Comparison of ENCODE assay signal across 19 mouse cellular contexts in the genomic region with DNA sequence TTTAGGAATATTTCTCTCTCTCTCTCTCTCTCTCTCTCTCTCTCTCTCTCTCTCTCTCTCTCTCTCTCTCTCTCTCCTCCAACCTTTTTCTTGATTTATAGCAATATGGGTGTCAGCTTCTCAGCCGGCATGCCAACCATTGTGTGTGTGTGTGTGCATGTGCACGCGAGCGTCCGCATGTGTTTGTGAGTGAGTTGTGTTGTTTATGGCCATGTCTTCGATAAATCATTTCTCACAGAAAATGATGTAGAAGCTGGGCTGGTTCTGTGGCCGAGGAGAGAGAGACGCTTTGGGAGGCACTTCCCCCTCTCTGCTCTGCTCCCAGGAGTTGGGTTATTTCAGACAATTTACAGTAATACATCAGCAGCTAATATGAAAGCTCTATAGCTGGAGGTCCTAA. TPM values are rescaled to one million over a fixed set of nuclear protein-coding genes. Genes with fewer than 3 reads are reported as not detected.
DNase-seq lines count a peak whose midpoint lies in the region; ATAC-seq and TF ChIP-seq lines count a peak whose summit lies in the region.
"Had no signal": no experiment of that assay in that cellular context is flagged by ENCODE, and none has a peak within 500 bp of the region (broad histone marks: within the 10 kb centered on the region; RNA-seq: fewer than 3 reads in every experiment).

No protein-coding gene starts in this region.

- H3K4me2 ChIP-seq in heart, embryonic 11.5 days, result no peak overlapping the region; the same call in 1 of the 2 replicates
- H3K4me2 ChIP-seq in lung, embryonic 15.5 days, result peak overlapping the region; percentile 70
- peak overlapping the region; percentile 81 for H3K4me2 ChIP-seq in intestine, embryonic 15.5 days (replicated peaks)
- peak overlapping the region; percentile 62 for H3K4me2 ChIP-seq in stomach, embryonic 15.5 days
- H3K4me2 ChIP-seq: liver, embryonic 15.5 days; midbrain, embryonic 15.5 days had no signal

- no peaks in the 10 kb centered on the region for H3K36me3 ChIP-seq in heart, embryonic 11.5 days (ENCODE audit: control insufficient read depth, insufficient read depth, low read length)
- H3K36me3 ChIP-seq in lung, embryonic 15.5 days, result no peaks in the 10 kb centered on the region
- H3K36me3 ChIP-seq in intestine, embryonic 15.5 days, result no peaks in the 10 kb centered on the region
- H3K36me3 ChIP-seq in stomach, embryonic 15.5 days, result no peaks in the 10 kb centered on the region
- H3K36me3 ChIP-seq: heart, embryonic 10.5 days; liver, embryonic 15.5 days; midbrain, embryonic 15.5 days had no signal

- peak overlapping the region; percentile 41; the same call in 1 of the 2 replicates for H3K27ac ChIP-seq in heart, embryonic 11.5 days (ENCODE audit: low read depth, low read length)
- peak overlapping the region; percentile 99 for H3K27ac ChIP-seq in lung, embryonic 15.5 days
- H3K27ac ChIP-seq in intestine, embryonic 15.5 days, result 0 out of 2 replicates have a peak overlapping the region, but pooled peaks have one; percentile 89
- H3K27ac ChIP-seq in stomach, embryonic 15.5 days, result peak overlapping the region; percentile 78
- H3K27ac ChIP-seq: liver, embryonic 15.5 days; midbrain, embryonic 15.5 days had no signal

- no peak overlapping the region for H3K4me3 ChIP-seq in heart, embryonic 11.5 days (ENCODE audit: low read depth, low read length)
- H3K4me3 ChIP-seq in lung, embryonic 15.5 days, result peak overlapping the region; percentile 58
- H3K4me3 ChIP-seq in lung, adult 2 months (replicated peaks; ENCODE audit: extremely low read depth, low read depth, low read length), result no peak overlapping the region
- H3K4me3 ChIP-seq in intestine, embryonic 15.5 days (replicated peaks), result no peak overlapping the region
- peak overlapping the region; percentile 13; the same call in 1 of the 2 replicates for H3K4me3 ChIP-seq in stomach, embryonic 15.5 days (replicated peaks)
- H3K4me3 ChIP-seq: erythroblast, embryonic 14.5 days; heart, embryonic 10.5 days; liver, embryonic 15.5 days; midbrain, embryonic 15.5 days had no signal

- no peaks in the 10 kb centered on the region for H3K9me3 ChIP-seq in heart, embryonic 11.5 days (replicated peaks; ENCODE audit: control insufficient read depth, low read length)
- no peaks in the 10 kb centered on the region for H3K9me3 ChIP-seq in lung, embryonic 15.5 days
- H3K9me3 ChIP-seq in intestine, embryonic 15.5 days, result no peaks in the 10 kb centered on the region
- H3K9me3 ChIP-seq in stomach, embryonic 15.5 days, result no peaks in the 10 kb centered on the region
- H3K9me3 ChIP-seq: heart, embryonic 10.5 days; liver, embryonic 15.5 days; midbrain, embryonic 15.5 days had no signal

- peaks cover 3% of the 10 kb centered on the region; the same call in 1 of the 2 replicates for H3K4me1 ChIP-seq in heart, embryonic 11.5 days (ENCODE audit: control insufficient read depth, insufficient read depth, low read length)
- peaks cover 31% of the 10 kb centered on the region for H3K4me1 ChIP-seq in lung, embryonic 15.5 days
- no peaks in the 10 kb centered on the region; the same call in 1 of the 2 replicates for H3K4me1 ChIP-seq in lung, adult 2 months (ENCODE audit: control insufficient read depth, insufficient read depth, low read length)
- peaks cover 46% of the 10 kb centered on the region for H3K4me1 ChIP-seq in intestine, embryonic 15.5 days (replicated peaks)
- peaks cover 32% of the 10 kb centered on the region for H3K4me1 ChIP-seq in stomach, embryonic 15.5 days
- H3K4me1 ChIP-seq: liver, embryonic 15.5 days; midbrain, embryonic 15.5 days had no signal

- peaks cover 95% of the 10 kb centered on the region for H3K27me3 ChIP-seq in heart, embryonic 11.5 days (ENCODE audit: control insufficient read depth, insufficient read depth, low read length)
- peaks cover 80% of the 10 kb centered on the region for H3K27me3 ChIP-seq in lung, embryonic 15.5 days
- H3K27me3 ChIP-seq in intestine, embryonic 15.5 days (replicated peaks), result peaks cover 8% of the 10 kb centered on the region; the same call in 1 of the 2 replicates
- H3K27me3 ChIP-seq in stomach, embryonic 15.5 days (replicated peaks), result peaks cover 11% of the 10 kb centered on the region
- H3K27me3 ChIP-seq: CH12.LX had no signal

- H3K9ac ChIP-seq in heart, embryonic 11.5 days (ENCODE audit: low read depth, low read length), result no peak overlapping the region
- H3K9ac ChIP-seq in lung, embryonic 15.5 days, result peak overlapping the region; percentile 41; the same call in 1 of the 2 replicates
- no peak overlapping the region for H3K9ac ChIP-seq in intestine, embryonic 15.5 days
- H3K9ac ChIP-seq in stomach, embryonic 15.5 days, result no peak overlapping the region
- H3K9ac ChIP-seq: forebrain, postnatal 0 days; liver, embryonic 15.5 days; midbrain, embryonic 15.5 days had no signal

- WGBS in heart, embryonic 11.5 days (ENCODE audit: insufficient replicate concordance), result 6% methylated on average over 8 of the region's 8 CpGs
- 21% methylated on average over 8 of the region's 8 CpGs for WGBS in lung, embryonic 15.5 days
- 50% methylated on average over 8 of the region's 8 CpGs for WGBS in lung, adult 2 months
- WGBS in intestine, embryonic 15.5 days, result 29% methylated on average over 8 of the region's 8 CpGs
- 22% methylated on average over 8 of the region's 8 CpGs for WGBS in stomach, embryonic 15.5 days

- ATAC-seq in heart, embryonic 11.5 days (replicated peaks; ENCODE audit: insufficient number of reproducible peaks, low FRiP score, low TSS enrichment), result no peak
- ATAC-seq in lung, embryonic 15.5 days (ENCODE audit: borderline replicate concordance, extremely low read depth, low FRiP score, low TSS enrichment), result no peak
- ATAC-seq in intestine, embryonic 15.5 days, result no peak
- ATAC-seq in stomach, embryonic 15.5 days (ENCODE audit: insufficient read depth, low FRiP score, low read depth), result no peak
- no peak for ATAC-seq in activated CD4-positive, CD25-positive, alpha-beta regulatory T cell, adult 4 months
- ATAC-seq: forebrain, postnatal 0 days; midbrain, embryonic 15.5 days had no signal

- no peak for TF ChIP-seq CTCF in lung, adult 2 months (IDR thresholded peaks at IDR 0.05; ENCODE audit: insufficient read depth, low read length)

- TF ChIP-seq POLR2A in lung, adult 2 months (IDR thresholded peaks at IDR 0.05; ENCODE audit: borderline replicate concordance, extremely low read depth, low read depth, low read length), result no peak

- DNase-seq in heart, adult 11 months, result no peak
- DNase-seq in lung, adult 2 months, result no peak
- no peak for DNase-seq in cerebellum, adult 9-11 months
- DNase-seq: adrenal gland, postnatal 14 days; cerebellum, postnatal 25 days; forebrain, postnatal 0 days; gastrocnemius, postnatal 14 days; heart, postnatal 4 days; thymus, postnatal 14 days had no signal

RNA-seq across cellular contexts. Expression of gene Hoxb3, which starts 5.5 kb away (rescaled TPM):
- 0.74 and 1.0 TPM in 2 replicates for polyA plus RNA-seq in heart, embryonic 11.5 days (2014; fragmentation: Nextera tagmentation; extraction: Ambion mirVana)
- 3.0 and 3.8 TPM in 2 replicates for polyA plus RNA-seq in lung, embryonic 15.5 days (2015; fragmentation: Nextera tagmentation; extraction: Ambion mirVana)
- polyA plus RNA-seq in lung, adult 2 months (2012; rRNA removed), result 11.0 and 13.2 TPM in 2 replicates
- polyA plus RNA-seq in intestine, embryonic 15.5 days (2015; fragmentation: Nextera tagmentation; extraction: Ambion mirVana), result 1.8 and 2.7 TPM in 2 replicates
- 2.5 and 2.7 TPM in 2 replicates for polyA plus RNA-seq in stomach, embryonic 15.5 days (2015; fragmentation: Nextera tagmentation; extraction: Ambion mirVana)
- polyA plus RNA-seq in activated CD4-positive, CD25-positive, alpha-beta regulatory T cell, adult 4 months (2017; shearing (Covaris generic)), result not detected
- polyA plus RNA-seq: erythroblast, embryonic 14.5 days; forebrain, postnatal 0 days; midbrain, embryonic 15.5 days had no signal

RNA-seq across cellular contexts. Expression of gene Hoxb4, which starts 10.5 kb away (rescaled TPM):
- polyA plus RNA-seq in heart, embryonic 11.5 days (2014; fragmentation: Nextera tagmentation; extraction: Ambion mirVana), result 0.21 and 0.77 TPM in 2 replicates
- polyA plus RNA-seq in lung, embryonic 15.5 days (2015; fragmentation: Nextera tagmentation; extraction: Ambion mirVana), result 4.3 and 4.4 TPM in 2 replicates
- 9.9 and 12.5 TPM in 2 replicates for polyA plus RNA-seq in lung, adult 2 months (2012; rRNA removed)
- 2.8 and 3.2 TPM in 2 replicates for polyA plus RNA-seq in intestine, embryonic 15.5 days (2015; fragmentation: Nextera tagmentation; extraction: Ambion mirVana)
- 3.4 and 3.6 TPM in 2 replicates for polyA plus RNA-seq in stomach, embryonic 15.5 days (2015; fragmentation: Nextera tagmentation; extraction: Ambion mirVana)
- 1 to 10 TPM in 1 of 2 experiments, under 1 TPM in 1; 0.98 to 1.1 TPM for polyA plus RNA-seq in activated CD4-positive, CD25-positive, alpha-beta regulatory T cell, adult 4 months (2017; shearing (Covaris generic))
- polyA plus RNA-seq: erythroblast, embryonic 14.5 days; forebrain, postnatal 0 days; midbrain, embryonic 15.5 days had no signal

RNA-seq across cellular contexts. Expression of gene Hoxb2, which starts 21.7 kb away (rescaled TPM):
- 4.5 and 7.4 TPM in 2 replicates for polyA plus RNA-seq in heart, embryonic 11.5 days (2014; fragmentation: Nextera tagmentation; extraction: Ambion mirVana)
- 36.9 and 39.2 TPM in 2 replicates for polyA plus RNA-seq in lung, embryonic 15.5 days (2015; fragmentation: Nextera tagmentation; extraction: Ambion mirVana)
- 19.7 and 24.7 TPM in 2 replicates for polyA plus RNA-seq in lung, adult 2 months (2012; rRNA removed)
- 17.7 and 19.8 TPM in 2 replicates for polyA plus RNA-seq in intestine, embryonic 15.5 days (2015; fragmentation: Nextera tagmentation; extraction: Ambion mirVana)
- polyA plus RNA-seq in stomach, embryonic 15.5 days (2015; fragmentation: Nextera tagmentation; extraction: Ambion mirVana), result 20.3 and 21.0 TPM in 2 replicates
- polyA plus RNA-seq in activated CD4-positive, CD25-positive, alpha-beta regulatory T cell, adult 4 months (2017; shearing (Covaris generic)), result not detected
- polyA plus RNA-seq: erythroblast, embryonic 14.5 days; forebrain, postnatal 0 days had no signal

RNA-seq across cellular contexts. Expression of gene Hoxb5, which starts 25.5 kb away (rescaled TPM):
- polyA plus RNA-seq in heart, embryonic 11.5 days (2014; fragmentation: Nextera tagmentation; extraction: Ambion mirVana), result 0.65 and 2.4 TPM in 2 replicates
- 46.1 and 54.1 TPM in 2 replicates for polyA plus RNA-seq in lung, embryonic 15.5 days (2015; fragmentation: Nextera tagmentation; extraction: Ambion mirVana)
- 12.1 and 15.6 TPM in 2 replicates for polyA plus RNA-seq in lung, adult 2 months (2012; rRNA removed)
- polyA plus RNA-seq in intestine, embryonic 15.5 days (2015; fragmentation: Nextera tagmentation; extraction: Ambion mirVana), result 27.2 and 31.3 TPM in 2 replicates
- polyA plus RNA-seq in stomach, embryonic 15.5 days (2015; fragmentation: Nextera tagmentation; extraction: Ambion mirVana), result 17.6 and 17.9 TPM in 2 replicates
- polyA plus RNA-seq in activated CD4-positive, CD25-positive, alpha-beta regulatory T cell, adult 4 months (2017; shearing (Covaris generic)), result not detected
- polyA plus RNA-seq: erythroblast, embryonic 14.5 days; forebrain, postnatal 0 days had no signal

RNA-seq across cellular contexts. Expression of gene Hoxb6, which starts 36.3 kb away (rescaled TPM):
- polyA plus RNA-seq in heart, embryonic 11.5 days (2014; fragmentation: Nextera tagmentation; extraction: Ambion mirVana), result 0.32 and 0.90 TPM in 2 replicates
- polyA plus RNA-seq in lung, embryonic 15.5 days (2015; fragmentation: Nextera tagmentation; extraction: Ambion mirVana), result 15.2 and 16.9 TPM in 2 replicates
- polyA plus RNA-seq in lung, adult 2 months (2012; rRNA removed), result 8.1 and 8.2 TPM in 2 replicates
- polyA plus RNA-seq in intestine, embryonic 15.5 days (2015; fragmentation: Nextera tagmentation; extraction: Ambion mirVana), result 14.4 and 16.1 TPM in 2 replicates
- polyA plus RNA-seq in stomach, embryonic 15.5 days (2015; fragmentation: Nextera tagmentation; extraction: Ambion mirVana), result 7.5 and 10.7 TPM in 2 replicates
- polyA plus RNA-seq in activated CD4-positive, CD25-positive, alpha-beta regulatory T cell, adult 4 months (2017; shearing (Covaris generic)), result not detected
- polyA plus RNA-seq: erythroblast, embryonic 14.5 days; forebrain, postnatal 0 days had no signal

Comparison
In these comparisons a context has a peak if more than half of its experiments do, and no peak if none do; other contexts are left out.
1. H3K4me3 ChIP-seq: peak in lung, embryonic 15.5 days (single experiment) and stomach, embryonic 15.5 days (single experiment); none in heart, embryonic 11.5 days (single experiment), lung, adult 2 months (single experiment) and intestine, embryonic 15.5 days (single experiment).
2. H3K27ac ChIP-seq: peak in every context shown above with its lines; median percentile 99 in lung, embryonic 15.5 days; 89 in intestine, embryonic 15.5 days; 78 in stomach, embryonic 15.5 days; 41 in heart, embryonic 11.5 days.